Mouse (Mus musculus) left cerebral cortex, adult 2 months (tissue): ENCODE results near the gene Aldh16a1. TPM values are rescaled to one million over a fixed set of nuclear protein-coding genes. Genes with fewer than 3 reads are reported as not detected.

Experiments
- DNase-seq, 2 experiments: peaks; one replicate each; pipeline ENCODE4 v3.0.0; 2021 to 2022; ENCODE audit warnings: low spot score in 2 of 2, mixed read lengths in 1 of 2; ENCODE audit errors: extremely low spot score in 1 of 2
- H3K27ac ChIP-seq: fragments of 200-600 bp; 2 replicates; pipeline ENCODE4 v1.8.1; 2022
- H3K4me3 ChIP-seq: fragments of 200-600 bp; 2 replicates; pipeline ENCODE4 v1.8.1; 2022
- CTCF ChIP-seq: fragments of 200-600 bp; IDR thresholded peaks from 2 replicates; pipeline ENCODE4 v1.8.1; 2022; ENCODE audit warnings: antibody characterized with exemption, mild to moderate bottlenecking, moderate library complexity
- intact Hi-C: fragments of 180-260 bp; cut with DNase I; formaldehyde crosslinking; loops from one replicate; pipeline ENCODE4 v1.15.1; 2025
- total RNA-seq, 2 experiments: library from RNA; stranded (reverse); gene quantifications; 2 replicates each; pipeline ENCODE4 v1.2.3; 2021

The Aldh16a1 gene
- total RNA-seq, 2 experiments from 2014 or later: 15.9 to 23.1 TPM

- peak; percentile 64 to 68 for DNase-seq
- no peak for TF ChIP-seq CTCF
- intact Hi-C loops: loop anchor here (2.0 kb wide), 1 partner anchor 25 kb away; no protein-coding TSS in a partner anchor
- Histone ChIP-seq H3K4me3 (peak within 1 kb of the TSS; percentile 69), H3K27ac (peak within 1 kb of the TSS; percentile 96)
Measured at GRCm38 (mm10) chr7:45163735-45164490, 9.5 kb upstream of the Aldh16a1 start, which contains the start of gene Slc17a7. Gene Slc17a7, plus strand, starts transcription at chr7:45163949.

- Histone ChIP-seq H3K27ac (peak overlapping the region; percentile 83), H3K4me3 (peak overlapping the region; percentile 69; the same call in 1 of the 2 replicates)
- DNase-seq: no peak
- TF ChIP-seq CTCF: no peak
- intact Hi-C loops: loop anchor here (1.0 to 2.0 kb wide), 4 partner anchors 26 to 136 kb away; no protein-coding TSS in a partner anchor
Measured at GRCm38 (mm10) chr7:45162996-45163615, 8.7 kb upstream of the Aldh16a1 start.

GRCm38 (mm10) chr7:45162551-45162950 is 8.2 kb upstream of the Aldh16a1 start:
- peak overlapping the region; percentile 83 for H3K27ac ChIP-seq
- intact Hi-C loops: loop anchor here (1.0 to 2.0 kb wide), 4 partner anchors 26 to 137 kb away; no protein-coding TSS in a partner anchor

GRCm38 (mm10) chr7:45161612-45162473 is 7.5 kb upstream of the Aldh16a1 start:
- TF ChIP-seq CTCF: peak; percentile 80
- intact Hi-C loops: loop anchor here (1.0 to 2.0 kb wide), 4 partner anchors 27 to 137 kb away; no protein-coding TSS in a partner anchor
- DNase-seq: peak; percentile 90 to 98
- peak overlapping the region; percentile 30 for H3K4me3 ChIP-seq
- peak overlapping the region; percentile 83 for H3K27ac ChIP-seq

More at GRCm38 (mm10) chr7:45162551-45162950, 8.2 kb upstream of the Aldh16a1 start:
- no peak for DNase-seq
- peak overlapping the region; percentile 30 for H3K4me3 ChIP-seq
- no peak for TF ChIP-seq CTCF

GRCm38 (mm10) chr7:45160866-45161265 is 6.5 kb upstream of the Aldh16a1 start:
- intact Hi-C loops: no loop called here
- Histone ChIP-seq H3K4me3 (no peak overlapping the region), H3K27ac (no peak overlapping the region)
- no peak for TF ChIP-seq CTCF
- no peak for DNase-seq

GRCm38 (mm10) chr7:45160316-45160800 is 6.0 kb upstream of the Aldh16a1 start:
- Histone ChIP-seq H3K27ac (no peak overlapping the region), H3K4me3 (no peak overlapping the region)
- DNase-seq: no peak
- no peak for TF ChIP-seq CTCF
- intact Hi-C loops: no loop called here

- intact Hi-C loops: no loop called here
- Histone ChIP-seq H3K4me3 (no peak overlapping the region), H3K27ac (no peak overlapping the region)
- DNase-seq: no peak
- TF ChIP-seq CTCF: no peak
Measured at GRCm38 (mm10) chr7:45158991-45159390, 4.6 kb upstream of the Aldh16a1 start.

- TF ChIP-seq CTCF: no peak
- peak overlapping the region; percentile 72 for H3K27ac ChIP-seq
- DNase-seq: peak in 1 of 2 experiments; percentile 56
- no peak overlapping the region for H3K4me3 ChIP-seq
- intact Hi-C loops: no loop called here
Measured at GRCm38 (mm10) chr7:45157459-45157858, 3.1 kb upstream of the Aldh16a1 start.

GRCm38 (mm10) chr7:45156206-45156605 is 1.8 kb upstream of the Aldh16a1 start:
- intact Hi-C loops: no loop called here
- DNase-seq: no peak
- no peak overlapping the region for H3K4me3 ChIP-seq
- TF ChIP-seq CTCF: no peak
- no peak overlapping the region for H3K27ac ChIP-seq

- TF ChIP-seq CTCF: no peak
- intact Hi-C loops: loop anchor here (2.0 kb wide), 1 partner anchor 27 kb away; the partner anchor contains the start of gene Rpl13a
- no peak overlapping the region for H3K27ac ChIP-seq
- H3K4me3 ChIP-seq: no peak overlapping the region
- no peak for DNase-seq
Measured at GRCm38 (mm10) chr7:45155590-45155989, 1.2 kb upstream of the Aldh16a1 start.

GRCm38 (mm10) chr7:45154993-45155514 is 670 bp upstream of the Aldh16a1 start:
- peak in 1 of 2 experiments; percentile 33 for DNase-seq
- intact Hi-C loops: loop anchor here (2.0 kb wide), 1 partner anchor 26 kb away; the partner anchor contains the start of gene Rpl13a
- peak; percentile 53 for TF ChIP-seq CTCF
- peak overlapping the region; percentile 91 for H3K4me3 ChIP-seq
- H3K27ac ChIP-seq: peak overlapping the region; percentile 97; the same call in 1 of the 2 replicates
